Mouse (Mus musculus) C2C12 (cell line): ENCODE data around the gene Dyrk2.

Experiments
- CEBPB ChIP-seq: IDR thresholded peaks from one replicate; pipeline ENCODE4 v1.6.1; 2011; ENCODE audit warnings: low read depth, mild to moderate bottlenecking, control low read depth, moderate library complexity
- CTCF ChIP-seq: IDR thresholded peaks from one replicate; pipeline ENCODE4 v1.5.1; 2011; ENCODE audit not compliant: control insufficient read depth, insufficient read depth, insufficient read length
- FOSL1 ChIP-seq: IDR thresholded peaks from one replicate; pipeline ENCODE4 v1.8.0; 2011; ENCODE audit warnings: mild to moderate bottlenecking, low read length; ENCODE audit not compliant: poor library complexity, insufficient read depth, severe bottlenecking
- MAX ChIP-seq: IDR thresholded peaks from one replicate; pipeline ENCODE4 v1.6.1; 2011; ENCODE audit warnings: mild to moderate bottlenecking, control low read depth
- MYOD1 ChIP-seq: IDR thresholded peaks from one replicate; pipeline ENCODE4 v1.6.1; 2011; ENCODE audit warnings: low read depth; ENCODE audit not compliant: control insufficient read depth, insufficient read length
- MYOG ChIP-seq: IDR thresholded peaks from one replicate; pipeline ENCODE4 v1.6.1; 2011; ENCODE audit not compliant: control insufficient read depth, insufficient read length; ENCODE audit errors: extremely low read depth
- USF1 ChIP-seq: IDR thresholded peaks from one replicate; pipeline ENCODE4 v1.6.1; 2011; ENCODE audit warnings: low read depth, mild to moderate bottlenecking, control low read depth, moderate library complexity

DNA sequence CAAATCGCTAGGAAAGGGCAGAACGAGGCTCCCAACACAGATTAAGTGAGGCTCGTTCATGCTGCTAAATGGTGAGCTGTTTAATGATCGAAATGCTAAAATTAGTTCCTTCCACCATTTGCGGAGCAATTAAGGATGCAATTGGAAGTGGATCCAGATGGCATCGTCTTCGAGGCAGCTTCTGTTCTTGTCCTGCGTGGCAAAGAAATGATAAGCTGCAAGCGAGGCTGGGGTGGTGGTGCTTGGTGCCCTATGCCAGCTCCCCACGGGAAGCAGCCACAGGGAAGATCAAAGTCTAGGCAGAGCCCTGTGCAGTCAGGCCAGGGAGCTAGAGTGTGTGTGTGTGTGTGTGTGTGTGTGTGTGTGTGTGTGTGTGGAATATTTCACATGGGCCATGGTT lies 32.6 kb upstream of the Dyrk2 start:
- TF ChIP-seq USF1 (no peak), CTCF (no peak), MYOD1 (no peak), MAX (no peak), CEBPB (no peak), MYOG (no peak), FOSL1 (no peak)
